Comparison of ENCODE assay signal across 20 mouse cellular contexts in genomic region chr17:31499725-31500124, GRCm38 (mm10). TPM values are rescaled to one million over a fixed set of nuclear protein-coding genes. Genes with fewer than 3 reads are reported as not detected.
DNase-seq lines count a peak whose midpoint lies in the region; ATAC-seq and TF ChIP-seq lines count a peak whose summit lies in the region.
"Had no signal": no experiment of that assay in that cellular context is flagged by ENCODE, and none has a peak within 500 bp of the region (broad histone marks: within the 10 kb centered on the region; RNA-seq: fewer than 3 reads in every experiment).

No protein-coding gene starts in this region.

- H3K9ac ChIP-seq in midbrain, postnatal 0 days (replicated peaks; ENCODE audit: low read length, poor library complexity, severe bottlenecking), result 0 out of 2 replicates have a peak overlapping the region, but pooled peaks have one; percentile 24
- no peak overlapping the region for H3K9ac ChIP-seq in midbrain, embryonic 16.5 days (ENCODE audit: low read depth, low read length)
- H3K9ac ChIP-seq: embryonic facial prominence, embryonic 15.5 days; heart, embryonic 13.5 days; hindbrain, embryonic 15.5 days had no signal

- WGBS in cerebellum, adult 2 months, result 20% methylated on average over 12 of the region's 12 CpGs
- WGBS in midbrain, postnatal 0 days, result 97% methylated on average over 12 of the region's 12 CpGs
- 91% methylated on average over 12 of the region's 12 CpGs for WGBS in midbrain, embryonic 16.5 days

- peaks cover 47% of the 10 kb centered on the region for H3K4me1 ChIP-seq in cerebellum, adult 2 months (ENCODE audit: control insufficient read depth, insufficient read depth, low read length)
- no peaks in the 10 kb centered on the region for H3K4me1 ChIP-seq in midbrain, postnatal 0 days (ENCODE audit: insufficient read depth, low read length)
- no peaks in the 10 kb centered on the region for H3K4me1 ChIP-seq in midbrain, embryonic 16.5 days (ENCODE audit: control insufficient read depth, insufficient read depth, low read length)
- H3K4me1 ChIP-seq: embryonic facial prominence, embryonic 15.5 days; hindbrain, embryonic 15.5 days had no signal

- H3K36me3 ChIP-seq in midbrain, postnatal 0 days (ENCODE audit: insufficient read depth, low read length), result peaks cover 68% of the 10 kb centered on the region
- H3K36me3 ChIP-seq in midbrain, embryonic 16.5 days (ENCODE audit: control insufficient read depth, insufficient read depth, low read length), result peaks cover 51% of the 10 kb centered on the region

- H3K27me3 ChIP-seq in cerebellum, adult 2 months (ENCODE audit: control insufficient read depth, insufficient read depth, low read length), result no peaks in the 10 kb centered on the region
- no peaks in the 10 kb centered on the region for H3K27me3 ChIP-seq in midbrain, postnatal 0 days (ENCODE audit: insufficient read depth, low read length)
- no peaks in the 10 kb centered on the region for H3K27me3 ChIP-seq in midbrain, embryonic 16.5 days (ENCODE audit: control insufficient read depth, insufficient read depth, low read depth, low read length)
- H3K27me3 ChIP-seq: CH12.LX; embryonic facial prominence, embryonic 15.5 days; heart, embryonic 13.5 days; hindbrain, embryonic 15.5 days; Patski had no signal

- no peak overlapping the region for H3K4me2 ChIP-seq in midbrain, postnatal 0 days (ENCODE audit: low read depth, low read length, poor library complexity, severe bottlenecking)
- H3K4me2 ChIP-seq in midbrain, embryonic 16.5 days (ENCODE audit: low read length), result no peak overlapping the region
- H3K4me2 ChIP-seq: embryonic facial prominence, embryonic 15.5 days; heart, embryonic 13.5 days; hindbrain, embryonic 15.5 days had no signal

- no peak for ATAC-seq in midbrain, postnatal 0 days (ENCODE audit: low FRiP score)
- ATAC-seq in midbrain, embryonic 16.5 days, result no peak
- ATAC-seq: activated CD4-positive, CD25-positive, alpha-beta regulatory T cell, adult 4 months; forebrain, embryonic 14.5 days; intestine, embryonic 16.5 days; Patski had no signal

- no peak overlapping the region for H3K27ac ChIP-seq in cerebellum, adult 2 months (ENCODE audit: insufficient read depth, low read length)
- no peak overlapping the region for H3K27ac ChIP-seq in midbrain, postnatal 0 days (ENCODE audit: low read depth, low read length)
- no peak overlapping the region for H3K27ac ChIP-seq in midbrain, embryonic 16.5 days (ENCODE audit: low read length)
- H3K27ac ChIP-seq: embryonic facial prominence, embryonic 15.5 days; forebrain, embryonic 10.5 days; heart, embryonic 13.5 days; hindbrain, embryonic 15.5 days had no signal

- TF ChIP-seq CTCF in cerebellum, adult 2 months (IDR thresholded peaks at IDR 0.05; ENCODE audit: borderline replicate concordance, insufficient read depth, low read depth, low read length), result no peak
- TF ChIP-seq CTCF in midbrain, postnatal 0 days (IDR thresholded peaks at IDR 0.05), result no peak

- H3K4me3 ChIP-seq in cerebellum, adult 2 months (replicated peaks; ENCODE audit: insufficient read depth, low read depth, low read length), result no peak overlapping the region
- H3K4me3 ChIP-seq in midbrain, postnatal 0 days (ENCODE audit: low read depth, low read length), result no peak overlapping the region
- H3K4me3 ChIP-seq in midbrain, embryonic 16.5 days (ENCODE audit: low read depth, low read length), result no peak overlapping the region
- H3K4me3 ChIP-seq: embryonic facial prominence, embryonic 15.5 days; erythroblast, embryonic 14.5 days; forebrain, embryonic 10.5 days; heart, embryonic 13.5 days; hindbrain, embryonic 15.5 days had no signal

- DNase-seq in cerebellum, adult 2 months, result peak; percentile 48 to 50
- no peak for DNase-seq in cerebellum, adult 11 months
- DNase-seq in midbrain, postnatal 0 days (ENCODE audit: low spot score), result no peak
- DNase-seq in cerebellum, postnatal 25 days, result peak; percentile 58 to 59
- no peak for DNase-seq in layer of hippocampus, adult 9-10 months (ENCODE audit: low spot score)
- DNase-seq: adrenal gland, postnatal 14 days; gastrocnemius, postnatal 36 days; heart, adult 11 months; heart, postnatal 36 days had no signal

- no peak for TF ChIP-seq POLR2A in cerebellum, adult 2 months (IDR thresholded peaks at IDR 0.05; ENCODE audit: borderline replicate concordance, insufficient read depth, low read length)

- H3K9me3 ChIP-seq in midbrain, postnatal 0 days (ENCODE audit: low read length), result no peaks in the 10 kb centered on the region
- no peaks in the 10 kb centered on the region for H3K9me3 ChIP-seq in midbrain, embryonic 16.5 days (replicated peaks; ENCODE audit: control insufficient read depth, low read length, poor library complexity, severe bottlenecking)
- H3K9me3 ChIP-seq: embryonic facial prominence, embryonic 15.5 days; forebrain, embryonic 10.5 days; heart, embryonic 13.5 days; hindbrain, embryonic 15.5 days had no signal

RNA-seq across cellular contexts. Expression of gene Wdr4, which starts 20.1 kb away (rescaled TPM):
- 25.1 and 25.4 TPM in 2 replicates for polyA plus RNA-seq in cerebellum, adult 2 months (2012; rRNA removed)
- 66.0 and 66.8 TPM in 2 replicates for total RNA-seq in midbrain, postnatal 0 days (2014; rRNA removed)
- polyA plus RNA-seq in midbrain, postnatal 0 days (2015; fragmentation: Nextera tagmentation; extraction: Ambion mirVana), result 27.0 and 29.3 TPM in 2 replicates
- 38.5 and 43.7 TPM in 2 replicates for polyA plus RNA-seq in midbrain, embryonic 16.5 days (2015; fragmentation: Nextera tagmentation; extraction: Ambion mirVana)

RNA-seq across cellular contexts. Expression of gene Ndufv3, which starts 20.2 kb away (rescaled TPM):
- 421 and 446 TPM in 2 replicates for polyA plus RNA-seq in cerebellum, adult 2 months (2012; rRNA removed)
- 221 and 257 TPM in 2 replicates for total RNA-seq in midbrain, postnatal 0 days (2014; rRNA removed)
- 513 and 552 TPM in 2 replicates for polyA plus RNA-seq in midbrain, postnatal 0 days (2015; fragmentation: Nextera tagmentation; extraction: Ambion mirVana)
- 400 and 424 TPM in 2 replicates for polyA plus RNA-seq in midbrain, embryonic 16.5 days (2015; fragmentation: Nextera tagmentation; extraction: Ambion mirVana)

Comparison
In these comparisons a context has a peak if more than half of its experiments do, and no peak if none do; other contexts are left out.
1. DNase-seq: peak in cerebellum, adult 2 months (2 of 2) and cerebellum, postnatal 25 days (2 of 2); none in cerebellum, adult 11 months (single experiment), midbrain, postnatal 0 days (single experiment) and layer of hippocampus, adult 9-10 months (single experiment).